Mouse (Mus musculus): ENCODE results near the gene Itga10. TPM values are rescaled to one million over a fixed set of nuclear protein-coding genes. Genes with fewer than 3 reads are reported as not detected.
"Not testable (repeated sequence)": the region's sequence is repeated elsewhere in the genome, so short reads cannot be mapped to it uniquely, and the experiment has no call there.

Gene Itga10
- polyA plus RNA-seq, 1 experiment from 2014 or later = 0.31 TPM

DNA sequence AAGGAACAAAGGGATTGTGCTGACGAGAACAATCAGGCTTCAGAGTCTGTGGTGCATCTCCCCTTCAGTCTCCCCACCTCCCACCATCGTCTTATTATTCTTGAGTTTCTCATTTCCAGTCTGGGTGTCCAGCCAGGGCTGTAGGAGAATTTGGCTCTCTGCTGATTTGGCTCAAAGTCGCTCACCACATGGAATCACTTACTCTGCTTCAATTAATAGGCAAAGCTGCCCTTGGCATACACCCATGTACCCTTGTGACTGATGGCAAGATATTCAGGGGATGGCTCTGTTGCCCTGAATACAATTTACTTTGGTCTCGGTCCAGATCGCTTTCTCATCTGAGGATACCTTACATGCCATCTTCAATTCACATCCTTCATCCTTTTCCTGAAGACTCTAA, 42.1 kb upstream of the Itga10 start:
- Histone ChIP-seq H3K4me2 (replicated peaks; ENCODE audit: low read depth, low read length) (no peak overlapping the region), H3K9me3 (ENCODE audit: low read length) (no peaks in the 10 kb centered on the region), H3K4me1 (ENCODE audit: insufficient read depth, low read depth, low read length) (no peaks in the 10 kb centered on the region), H3K36me3 (ENCODE audit: insufficient read depth, low read length) (no peaks in the 10 kb centered on the region), H3K9ac (replicated peaks; ENCODE audit: low read depth) (0 out of 2 replicates have a peak overlapping the region, but pooled peaks have one; percentile 12), H3K27me3 (replicated peaks; ENCODE audit: insufficient read depth, low read length) (no peaks in the 10 kb centered on the region), H3K27ac (ENCODE audit: low read length) (no peak overlapping the region), H3K4me3 (ENCODE audit: low read depth, low read length) (no peak overlapping the region)
- 56% methylated on average over 5 of the region's 5 CpGs for WGBS
- DNase-seq (ENCODE audit: low spot score) = peak; percentile 13
- TF ChIP-seq EP300 (IDR thresholded peaks at IDR 0.05) (no peak), CTCF (IDR thresholded peaks at IDR 0.05) (no peak)
- ATAC-seq = no peak

DNA sequence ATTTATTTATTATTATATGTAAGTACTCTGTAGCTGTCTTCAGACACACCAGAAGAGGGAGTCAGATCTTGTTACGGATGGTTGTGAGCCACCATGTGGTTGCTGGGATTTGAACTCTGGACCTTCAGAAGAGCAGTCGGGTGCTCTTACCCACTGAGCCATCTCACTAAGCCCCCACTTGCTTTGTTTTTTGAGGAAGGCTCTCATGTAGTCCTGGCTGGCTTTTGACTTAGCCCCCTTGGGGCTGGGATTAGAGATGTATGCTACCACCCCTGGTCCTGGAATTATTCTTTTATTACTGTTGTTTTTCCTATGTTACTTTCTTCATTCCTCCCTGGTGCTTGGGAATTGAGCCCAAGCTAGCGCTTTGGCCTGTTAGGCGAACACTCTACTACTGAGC, 39.4 kb upstream of the Itga10 start:
- not testable (repeated sequence) for H3K9me3 ChIP-seq (ENCODE audit: low read length); H3K36me3 ChIP-seq (ENCODE audit: insufficient read depth, low read length); ATAC-seq; DNase-seq (ENCODE audit: low spot score); H3K27me3 ChIP-seq (replicated peaks; ENCODE audit: insufficient read depth, low read length); H3K27ac ChIP-seq (ENCODE audit: low read length); H3K4me1 ChIP-seq (ENCODE audit: insufficient read depth, low read depth, low read length); H3K4me2 ChIP-seq (replicated peaks; ENCODE audit: low read depth, low read length); H3K9ac ChIP-seq (replicated peaks; ENCODE audit: low read depth); H3K4me3 ChIP-seq (ENCODE audit: low read depth, low read length)
- WGBS = 87% methylated on average over 3 of the region's 4 CpGs

DNA sequence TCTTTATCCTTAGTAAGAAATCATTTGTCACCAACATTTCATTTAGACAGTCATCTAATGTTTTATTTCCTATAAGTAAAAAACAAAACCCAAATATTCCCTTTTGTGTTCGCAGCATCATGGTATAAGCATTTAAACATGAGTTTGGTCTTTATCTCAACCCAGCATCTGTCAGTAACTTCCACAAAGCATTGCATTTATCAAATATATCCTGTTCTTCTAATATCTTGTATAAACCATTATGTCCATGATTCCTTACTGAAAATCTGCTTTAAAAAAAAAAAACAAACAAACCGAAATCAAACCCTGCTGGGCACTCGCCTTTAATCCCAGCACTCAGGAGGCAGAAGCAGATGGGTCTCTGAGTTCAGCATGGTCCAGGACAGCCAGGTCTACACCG, 38.8 kb upstream of the Itga10 start:
- H3K27me3 ChIP-seq (replicated peaks; ENCODE audit: insufficient read depth, low read length) = no peaks in the 10 kb centered on the region
- no peaks in the 10 kb centered on the region for H3K9me3 ChIP-seq (ENCODE audit: low read length)
- no peak for ATAC-seq
- H3K4me1 ChIP-seq (ENCODE audit: insufficient read depth, low read depth, low read length) = no peaks in the 10 kb centered on the region
- no peak overlapping the region for H3K9ac ChIP-seq (replicated peaks; ENCODE audit: low read depth)
- H3K4me2 ChIP-seq (replicated peaks; ENCODE audit: low read depth, low read length) = no peak overlapping the region
- no peak for DNase-seq (ENCODE audit: low spot score)
- WGBS = 81% methylated on average over 4 of the region's 4 CpGs
- H3K4me3 ChIP-seq (ENCODE audit: low read depth, low read length) = no peak overlapping the region
- no peaks in the 10 kb centered on the region for H3K36me3 ChIP-seq (ENCODE audit: insufficient read depth, low read length)
- TF ChIP-seq EP300 (IDR thresholded peaks at IDR 0.05) (no peak), CTCF (IDR thresholded peaks at IDR 0.05) (no peak)
- no peak overlapping the region for H3K27ac ChIP-seq (ENCODE audit: low read length)

DNA sequence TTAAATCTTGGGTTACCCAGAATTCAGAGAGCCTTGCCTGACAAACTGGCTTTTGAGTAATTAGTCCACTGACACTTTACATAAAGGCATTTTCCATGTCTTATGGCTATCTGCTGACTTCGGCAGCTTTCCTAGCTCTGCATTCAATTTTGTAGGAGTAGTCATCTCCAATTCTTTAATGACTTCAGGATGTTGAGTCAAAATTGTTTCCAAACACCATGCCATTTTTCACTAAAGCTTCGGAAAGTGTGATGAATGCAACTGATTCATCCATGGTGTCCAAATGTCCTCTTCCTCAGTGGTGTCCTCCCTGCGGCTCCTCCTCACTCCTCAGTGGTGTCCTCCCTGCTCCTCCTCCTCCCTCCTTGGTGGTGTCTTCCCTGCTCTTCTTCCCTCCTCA, 27.4 kb upstream of the Itga10 start:
- Histone ChIP-seq H3K4me3 (ENCODE audit: low read depth, low read length) (no peak overlapping the region), H3K27me3 (replicated peaks; ENCODE audit: insufficient read depth, low read length) (no peaks in the 10 kb centered on the region), H3K4me2 (replicated peaks; ENCODE audit: low read depth, low read length) (no peak overlapping the region), H3K9me3 (ENCODE audit: low read length) (no peaks in the 10 kb centered on the region), H3K27ac (ENCODE audit: low read length) (no peak overlapping the region), H3K36me3 (ENCODE audit: insufficient read depth, low read length) (peaks cover 20% of the 10 kb centered on the region; the same call in 1 of the 2 replicates), H3K9ac (replicated peaks; ENCODE audit: low read depth) (no peak overlapping the region), H3K4me1 (ENCODE audit: insufficient read depth, low read depth, low read length) (no peaks in the 10 kb centered on the region)
- TF ChIP-seq CTCF (IDR thresholded peaks at IDR 0.05) = no peak
- no peak for TF ChIP-seq EP300 (IDR thresholded peaks at IDR 0.05)
- DNase-seq (ENCODE audit: low spot score) (no peak), ATAC-seq (no peak)
- WGBS = 93% methylated on average over 3 of the region's 3 CpGs

DNA sequence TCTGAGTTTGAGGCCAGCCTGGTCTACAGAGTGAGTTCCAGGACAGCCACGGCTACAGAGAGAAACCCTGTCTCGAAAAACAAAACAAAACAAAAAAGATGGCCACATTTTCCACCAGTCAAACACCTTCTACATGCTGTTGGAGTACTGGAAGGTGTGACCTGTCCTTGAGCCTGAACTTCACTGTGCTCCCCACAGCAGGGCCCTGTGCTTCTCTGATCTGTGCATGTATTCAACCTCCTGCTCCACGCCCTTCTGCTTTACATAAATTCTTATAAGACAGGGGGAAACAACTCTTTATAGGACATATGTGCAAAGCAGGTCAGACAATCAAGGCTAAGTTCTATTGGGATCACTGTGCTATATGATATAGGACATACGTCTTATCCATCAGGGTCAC, 22.2 kb upstream of the Itga10 start:
- no peaks in the 10 kb centered on the region for H3K27me3 ChIP-seq (replicated peaks; ENCODE audit: insufficient read depth, low read length)
- H3K27ac ChIP-seq (ENCODE audit: low read length) = no peak overlapping the region
- no peak overlapping the region for H3K9ac ChIP-seq (replicated peaks; ENCODE audit: low read depth)
- H3K4me1 ChIP-seq (ENCODE audit: insufficient read depth, low read depth, low read length) = no peaks in the 10 kb centered on the region
- DNase-seq (ENCODE audit: low spot score) = no peak
- no peak overlapping the region for H3K4me2 ChIP-seq (replicated peaks; ENCODE audit: low read depth, low read length)
- no peak overlapping the region for H3K4me3 ChIP-seq (ENCODE audit: low read depth, low read length)
- TF ChIP-seq CTCF (IDR thresholded peaks at IDR 0.05) (no peak), EP300 (IDR thresholded peaks at IDR 0.05) (no peak)
- H3K36me3 ChIP-seq (ENCODE audit: insufficient read depth, low read length) = peaks cover 20% of the 10 kb centered on the region; the same call in 1 of the 2 replicates
- H3K9me3 ChIP-seq (ENCODE audit: low read length) = no peaks in the 10 kb centered on the region
- WGBS = 86% methylated on average over 4 of the region's 4 CpGs
- no peak for ATAC-seq

DNA sequence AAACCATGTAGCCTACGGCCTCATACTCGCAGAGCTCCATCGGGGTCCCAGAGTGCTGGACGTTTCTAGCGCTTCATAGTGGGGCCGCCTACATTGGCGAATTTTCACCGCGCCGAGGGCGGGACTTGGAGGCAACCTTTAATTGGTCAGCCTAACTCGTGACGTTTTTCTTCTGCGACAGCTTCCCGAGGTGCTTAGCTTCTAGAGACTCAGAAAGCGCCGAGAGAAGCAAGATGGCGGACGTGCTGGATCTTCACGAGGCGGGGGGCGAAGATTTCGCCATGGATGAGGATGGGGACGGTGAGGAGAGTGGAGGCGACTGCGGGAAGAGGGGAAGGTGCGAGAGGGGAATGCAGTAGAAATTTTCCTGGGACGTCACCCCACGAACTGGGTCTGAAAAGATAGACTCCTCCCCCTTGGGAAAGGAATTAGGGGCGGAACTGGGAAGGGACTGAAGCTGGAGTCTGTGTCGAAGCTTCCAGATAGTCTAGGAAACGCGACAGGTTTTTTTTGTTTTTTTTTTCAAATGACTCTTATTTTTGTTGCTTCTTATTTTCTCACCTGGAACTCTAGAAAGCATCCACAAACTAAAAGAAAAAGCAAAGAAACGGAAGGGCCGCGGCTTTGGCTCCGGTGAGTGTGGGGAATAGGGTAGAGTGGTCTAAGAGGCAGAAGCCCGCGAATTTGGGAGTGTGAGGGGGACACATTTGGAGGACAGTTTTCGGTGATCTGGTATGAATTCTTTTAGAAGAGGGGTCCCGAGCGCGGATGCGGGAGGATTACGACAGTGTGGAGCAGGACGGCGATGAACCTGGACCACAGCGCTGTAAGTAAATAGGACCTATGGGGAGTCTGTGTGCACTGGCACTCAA, 15.4 kb upstream of the Itga10 start, which contains the start of gene Rbm8a:
TSS of gene Rbm8a (plus strand) at position 205 of the 872 bp plus-strand sequence.
- Histone ChIP-seq H3K4me3 (ENCODE audit: low read depth, low read length) (peak within 1 kb of the TSS; percentile 80), H3K4me1 (ENCODE audit: insufficient read depth, low read depth, low read length) (peaks cover 4% of the 10 kb centered on the region; the same call in 1 of the 2 replicates), H3K27me3 (replicated peaks; ENCODE audit: insufficient read depth, low read length) (no peaks in the 10 kb centered on the region), H3K9ac (replicated peaks; ENCODE audit: low read depth) (peak within 1 kb of the TSS; percentile 71), H3K9me3 (ENCODE audit: low read length) (no peaks in the 10 kb centered on the region), H3K4me2 (replicated peaks; ENCODE audit: low read depth, low read length) (peak within 1 kb of the TSS; percentile 79), H3K27ac (ENCODE audit: low read length) (peak within 1 kb of the TSS; percentile 85), H3K36me3 (ENCODE audit: insufficient read depth, low read length) (no peaks in the 10 kb centered on the region)
- ATAC-seq = peak; percentile 99
- TF ChIP-seq CTCF (IDR thresholded peaks at IDR 0.05) (no peak), EP300 (IDR thresholded peaks at IDR 0.05) (peak; percentile 30)
- 1% methylated on average over 47 of the region's 48 CpGs for WGBS
- DNase-seq (ENCODE audit: low spot score) = peak; percentile 98
